Mouse (Mus musculus): ENCODE measurements at regions not wholly inside any gene's neighbourhood (a gene's known extent, or its start where the extent isn't known, plus 50 kb on each side); places are given as distances from the start of the nearest gene placed in this dataset.

GRCm38 (mm10) chr17:63798961-63799531 lies 63.8 kb upstream of the Fer start:
- peak; percentile 79 for DNase-seq (ENCODE audit: inconsistent ontology term)

GRCm38 (mm10) chr17:63801411-63801810 lies 61.5 kb upstream of the Fer start:
- no peak for DNase-seq (ENCODE audit: inconsistent ontology term)

- no peak for DNase-seq (ENCODE audit: inconsistent ontology term)
These were observed 60.0 kb upstream of the Fer start for GRCm38 (mm10) chr17:63802846-63803245.

- peak; percentile 48 for DNase-seq (ENCODE audit: inconsistent ontology term)
These were observed 59.3 kb upstream of the Fer start for GRCm38 (mm10) chr17:63803599-63803998.

- no peak for DNase-seq (ENCODE audit: inconsistent ontology term)
These were observed 58.4 kb upstream of the Fer start for GRCm38 (mm10) chr17:63804416-63804815.

GRCm38 (mm10) chr17:63806360-63806759 lies 56.5 kb upstream of the Fer start:
- no peak for DNase-seq (ENCODE audit: inconsistent ontology term)

GRCm38 (mm10) chr17:63807590-63808228 lies 55.2 kb upstream of the Fer start:
- peak; percentile 86 for DNase-seq (ENCODE audit: inconsistent ontology term)

- no peak for DNase-seq (ENCODE audit: inconsistent ontology term)
These were observed 54.1 kb upstream of the Fer start for GRCm38 (mm10) chr17:63808756-63809155.

GRCm38 (mm10) chr17:63811246-63811785 lies 51.5 kb upstream of the Fer start:
- no peak for DNase-seq (ENCODE audit: inconsistent ontology term)

- DNase-seq (ENCODE audit: inconsistent ontology term) = no peak
These were observed 50.3 kb upstream of the Fer start for GRCm38 (mm10) chr17:63812586-63812985.
